Mouse (Mus musculus) stomach, postnatal 0 days (tissue): ENCODE data around the gene Slc10a7. TPM values are rescaled to one million over a fixed set of nuclear protein-coding genes. Genes with fewer than 3 reads are reported as not detected.
"Not testable (repeated sequence)": the region's sequence is repeated elsewhere in the genome, so short reads cannot be mapped to it uniquely, and the experiment has no call there.

ENCODE experiments used
- ATAC-seq: fragments of 200-750 bp; cut with Nextera tagmentation; 2 replicates; pipeline ENCODE4 v1.8.0; 2017; ENCODE audit not compliant: low FRiP score, low TSS enrichment
- DNase-seq: peaks from one replicate; pipeline ENCODE4 v3.0.0-alpha.2; 2016; ENCODE audit warnings: low spot score
- H3K27ac ChIP-seq: fragments of 300-500 bp; sonication (generic); replicated peaks from 2 replicates; pipeline ENCODE4 v1.5.1; 2014; ENCODE audit warnings: mild to moderate bottlenecking, control low read depth
- H3K27me3 ChIP-seq: fragments of 300-500 bp; sonication (generic); 2 replicates; pipeline ENCODE4 v1.6.1; 2014; ENCODE audit warnings: low read length; ENCODE audit not compliant: control insufficient read depth, insufficient read depth
- H3K36me3 ChIP-seq: fragments of 300-500 bp; sonication (generic); 2 replicates; pipeline ENCODE4 v1.6.1; 2014; ENCODE audit warnings: low read length, mixed read lengths; ENCODE audit not compliant: control insufficient read depth, insufficient read depth
- H3K4me1 ChIP-seq: fragments of 300-500 bp; sonication (generic); replicated peaks from 2 replicates; pipeline ENCODE4 v1.6.1; 2014; ENCODE audit warnings: antibody characterized with exemption; ENCODE audit not compliant: control insufficient read depth, insufficient read depth
- H3K4me2 ChIP-seq: fragments of 300-500 bp; sonication (generic); replicated peaks from 2 replicates; pipeline ENCODE4 v1.6.1; 2014; ENCODE audit warnings: low read depth, mild to moderate bottlenecking, control low read depth, moderate library complexity
- H3K4me3 ChIP-seq: fragments of 300-500 bp; sonication (generic); 2 replicates; pipeline ENCODE4 v1.5.1; 2014; ENCODE audit warnings: low read depth, low read length, control low read depth
- H3K9ac ChIP-seq: fragments of 300-500 bp; sonication (generic); 2 replicates; pipeline ENCODE4 v1.6.1; 2014; ENCODE audit warnings: mild to moderate bottlenecking, low read length, control low read depth, mixed read lengths
- H3K9me3 ChIP-seq: fragments of 300-500 bp; sonication (generic); 2 replicates; pipeline ENCODE4 v1.6.1; 2016; ENCODE audit warnings: low read length; ENCODE audit not compliant: control insufficient read depth
- CTCF ChIP-seq: IDR thresholded peaks from 2 replicates; pipeline ENCODE4 v1.5.1; 2016; ENCODE audit warnings: antibody characterized with exemption, low read depth, mild to moderate bottlenecking, moderate library complexity
- EP300 ChIP-seq: optimal IDR thresholded peaks from 2 replicates; pipeline ENCODE3; 2016; ENCODE audit warnings: antibody characterized with exemption
- WGBS: fragments of 180-500 bp; shearing (Covaris S2); extraction: QIAGEN DNeasy Blood & Tissue Kit; methylation state at CpG from one replicate; pipeline ENCODE4 v1.1.7; 2014; 5-methylcytosine and 5-hydroxymethylcytosine counted together
- polyA plus RNA-seq: library from polyadenylated mRNA; unstranded; fragments of >200 nt; fragmentation: Nextera tagmentation; extraction: Ambion mirVana; gene quantifications from 2 replicates; pipeline ENCODE4 v1.2.1, GENCODE M21; 2015

Gene Slc10a7
- polyA plus RNA-seq, 1 experiment from 2014 or later, result 11.3 TPM

DNA sequence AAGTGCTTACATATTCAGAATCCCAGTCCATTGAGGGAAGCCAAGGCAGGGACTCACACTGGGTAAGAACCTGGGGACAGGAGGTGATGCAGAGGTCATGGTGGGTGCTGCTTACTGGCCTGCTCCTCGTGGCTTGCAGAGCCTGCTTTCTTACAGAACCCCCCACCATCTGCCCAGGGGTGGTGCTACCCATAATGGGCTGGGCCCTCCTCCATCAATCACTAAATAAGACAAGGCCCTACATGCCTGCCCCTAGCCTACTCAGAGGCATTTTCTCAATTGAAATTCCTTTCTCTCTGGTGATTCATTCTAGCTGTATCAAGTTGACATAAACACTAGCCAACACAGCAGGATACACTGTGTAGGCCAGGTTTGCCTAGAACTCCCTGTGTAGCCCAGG is 34.5 kb downstream of the Slc10a7 start:
- no peak overlapping the region for H3K4me2 ChIP-seq
- no peak overlapping the region for H3K27ac ChIP-seq
- no peak for ATAC-seq
- no peaks in the 10 kb centered on the region for H3K9me3 ChIP-seq
- TF ChIP-seq CTCF, result no peak
- TF ChIP-seq EP300, result no peak
- 35% methylated on average over 1 of the region's 1 CpGs for WGBS
- no peak for DNase-seq
- no peak overlapping the region for H3K9ac ChIP-seq
- no peaks in the 10 kb centered on the region for H3K27me3 ChIP-seq
- no peaks in the 10 kb centered on the region for H3K4me1 ChIP-seq
- H3K4me3 ChIP-seq, result no peak overlapping the region
- no peaks in the 10 kb centered on the region for H3K36me3 ChIP-seq

DNA sequence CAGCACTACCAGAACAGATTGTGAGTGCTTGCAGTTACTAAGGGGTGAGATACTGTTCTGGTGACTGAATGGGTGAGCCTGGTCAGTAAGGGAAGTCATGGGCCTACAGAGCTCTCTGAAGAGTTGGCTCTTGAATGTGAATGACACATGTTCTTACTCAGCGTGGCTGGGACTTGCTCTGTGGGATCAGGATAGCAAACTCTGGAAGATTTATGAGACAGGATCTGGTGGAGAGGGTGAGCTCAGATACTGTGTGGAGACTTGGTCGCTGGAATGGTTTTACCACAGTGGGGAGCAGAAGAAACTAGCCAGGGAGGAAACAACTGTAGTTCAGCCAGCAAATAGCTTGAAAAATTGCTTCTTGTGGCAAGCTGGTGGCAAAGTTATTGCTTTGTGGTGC is 35.4 kb downstream of the Slc10a7 start:
- Histone ChIP-seq H3K4me3 (no peak overlapping the region), H3K9ac (no peak overlapping the region), H3K27me3 (no peaks in the 10 kb centered on the region), H3K9me3 (no peaks in the 10 kb centered on the region), H3K36me3 (no peaks in the 10 kb centered on the region), H3K27ac (no peak overlapping the region), H3K4me1 (no peaks in the 10 kb centered on the region), H3K4me2 (no peak overlapping the region)
- no peak for DNase-seq
- no peak for TF ChIP-seq CTCF
- TF ChIP-seq EP300, result no peak
- WGBS, result 44% methylated on average over 2 of the region's 2 CpGs
- no peak for ATAC-seq

DNA sequence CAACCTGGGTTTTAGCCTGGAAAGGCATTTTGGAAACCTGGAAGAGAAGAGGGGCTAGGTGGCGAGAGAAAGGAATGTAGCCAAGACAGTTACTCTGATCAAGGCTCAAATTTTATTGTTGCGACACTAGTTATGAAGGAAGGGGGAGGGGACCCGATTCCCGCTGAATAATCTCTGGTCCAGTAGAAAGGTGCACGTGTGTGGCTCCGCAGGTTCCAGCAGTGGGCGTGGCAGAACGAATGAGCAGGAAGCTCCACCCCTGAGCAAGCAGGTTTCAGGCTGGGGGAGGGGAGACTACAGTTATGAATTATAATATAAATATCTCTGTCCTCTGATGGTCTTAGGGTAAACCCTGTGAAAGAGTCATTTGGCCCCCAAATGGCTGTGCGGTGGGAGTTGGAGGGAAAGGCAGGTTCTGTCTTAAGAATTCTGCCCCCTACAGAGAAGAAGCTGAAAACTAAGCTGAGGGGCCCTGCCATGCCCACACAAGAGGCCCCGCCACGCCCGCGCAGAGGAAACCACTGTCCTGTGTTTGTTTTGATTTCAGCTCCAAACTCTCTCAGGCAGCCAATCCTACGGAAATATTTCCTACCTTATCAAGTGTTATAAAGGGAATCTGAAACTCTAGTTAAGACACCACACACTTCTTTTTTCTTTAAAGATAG is 36.1 kb downstream of the Slc10a7 start:
- H3K27me3 ChIP-seq, H3K4me2 ChIP-seq, ATAC-seq, DNase-seq, H3K27ac ChIP-seq, H3K4me1 ChIP-seq, H3K9ac ChIP-seq, H3K9me3 ChIP-seq, H3K36me3 ChIP-seq, H3K4me3 ChIP-seq: not testable (repeated sequence)
- 42% methylated on average over 6 of the region's 14 CpGs for WGBS

DNA sequence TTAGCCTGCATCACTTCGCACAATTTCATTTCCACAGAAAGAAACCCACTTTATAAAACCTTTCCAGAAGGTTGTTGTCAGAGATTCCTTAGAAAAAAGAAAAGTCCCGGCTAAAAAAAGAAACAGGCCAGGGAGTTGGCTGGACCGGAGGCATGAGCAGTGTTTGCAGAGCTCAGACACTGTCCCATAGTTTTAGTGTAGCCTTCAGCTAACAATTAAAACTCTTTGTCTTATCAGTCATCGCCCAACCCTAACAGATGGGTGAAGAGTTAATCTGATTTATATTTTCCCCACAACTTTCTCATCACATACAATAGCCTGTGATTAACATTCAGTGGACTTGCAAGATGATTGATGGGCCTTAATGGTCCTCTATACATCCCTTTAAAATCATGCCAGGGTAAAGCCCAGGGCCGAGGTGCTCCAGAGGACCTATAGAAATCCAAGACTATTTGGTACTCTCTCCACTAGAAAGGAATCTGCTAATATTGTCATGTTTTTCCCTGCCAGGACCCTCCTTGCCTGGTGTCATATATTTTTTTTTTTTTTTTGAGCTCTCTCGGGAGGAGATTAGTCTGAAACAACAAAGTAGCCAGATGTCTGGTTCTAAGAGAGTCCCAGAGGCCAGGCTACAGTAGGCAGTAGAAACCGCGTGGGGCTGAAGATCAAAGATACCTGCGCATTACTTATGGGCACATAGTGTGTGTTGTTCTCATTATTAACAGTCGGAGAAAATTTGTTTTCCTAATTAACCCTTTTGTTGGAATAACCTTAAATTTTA is 41.0 kb downstream of the Slc10a7 start:
- Histone ChIP-seq H3K9me3 (no peaks in the 10 kb centered on the region), H3K4me3 (no peak overlapping the region), H3K4me1 (no peaks in the 10 kb centered on the region), H3K9ac (no peak overlapping the region), H3K27ac (no peak overlapping the region), H3K27me3 (no peaks in the 10 kb centered on the region), H3K4me2 (no peak overlapping the region), H3K36me3 (no peaks in the 10 kb centered on the region)
- TF ChIP-seq EP300 (no peak), CTCF (no peak)
- ATAC-seq (no peak), DNase-seq (no peak)
- WGBS, result 51% methylated on average over 10 of the region's 10 CpGs

DNA sequence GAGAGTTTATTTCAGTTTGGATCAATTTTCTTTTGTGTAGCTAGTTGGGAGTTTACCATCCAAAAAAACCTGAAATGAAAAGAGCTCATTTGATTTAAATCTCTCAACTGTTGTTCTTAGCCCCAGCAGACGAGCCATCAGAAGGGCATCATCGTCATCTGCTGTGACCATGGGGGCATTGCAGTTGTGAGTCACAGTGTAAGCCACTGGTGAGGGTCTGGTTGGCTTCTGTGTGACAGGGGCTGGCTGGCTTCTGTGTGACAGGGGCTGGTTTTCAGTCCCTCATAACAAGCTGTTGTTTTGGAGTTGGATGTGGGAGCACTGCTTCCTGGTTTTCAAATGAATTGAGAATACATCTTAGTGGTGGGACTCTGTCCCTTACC is 41.6 kb downstream of the Slc10a7 start:
- Histone ChIP-seq H3K4me1 (no peaks in the 10 kb centered on the region), H3K4me2 (no peak overlapping the region), H3K4me3 (no peak overlapping the region), H3K9ac (no peak overlapping the region), H3K27me3 (no peaks in the 10 kb centered on the region), H3K36me3 (no peaks in the 10 kb centered on the region), H3K27ac (no peak overlapping the region), H3K9me3 (no peaks in the 10 kb centered on the region)
- ATAC-seq (no peak), DNase-seq (no peak)
- TF ChIP-seq EP300, result no peak
- TF ChIP-seq CTCF, result no peak
- 73% methylated on average over 2 of the region's 2 CpGs for WGBS

DNA sequence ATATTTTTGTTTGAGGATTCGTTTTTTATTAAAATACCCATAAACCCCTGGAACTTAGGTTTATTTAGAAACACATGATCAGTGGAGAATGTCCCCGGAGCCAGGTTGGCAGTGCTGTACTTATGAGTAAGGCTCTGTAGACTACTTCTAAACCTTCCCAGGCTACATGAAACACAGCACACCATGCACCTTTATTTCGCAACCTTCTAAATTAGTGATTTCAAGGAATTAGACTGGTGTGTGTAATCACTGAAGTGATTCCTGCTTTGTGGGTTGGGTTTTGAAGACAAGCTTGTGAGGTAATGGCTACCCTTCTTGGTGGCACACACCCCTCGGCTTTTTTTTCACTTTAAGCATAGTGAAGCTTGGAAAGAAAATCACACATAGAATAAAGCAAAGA is 46.7 kb downstream of the Slc10a7 start:
- H3K36me3 ChIP-seq, result no peaks in the 10 kb centered on the region
- H3K27ac ChIP-seq, result no peak overlapping the region
- TF ChIP-seq CTCF (no peak), EP300 (no peak)
- 92% methylated on average over 4 of the region's 4 CpGs for WGBS
- ATAC-seq (no peak), DNase-seq (no peak)
- H3K9ac ChIP-seq, result no peak overlapping the region
- H3K9me3 ChIP-seq, result no peaks in the 10 kb centered on the region
- H3K4me1 ChIP-seq, result no peaks in the 10 kb centered on the region
- H3K4me3 ChIP-seq, result no peak overlapping the region
- H3K4me2 ChIP-seq, result no peak overlapping the region
- H3K27me3 ChIP-seq, result no peaks in the 10 kb centered on the region
